In the genomic region with DNA sequence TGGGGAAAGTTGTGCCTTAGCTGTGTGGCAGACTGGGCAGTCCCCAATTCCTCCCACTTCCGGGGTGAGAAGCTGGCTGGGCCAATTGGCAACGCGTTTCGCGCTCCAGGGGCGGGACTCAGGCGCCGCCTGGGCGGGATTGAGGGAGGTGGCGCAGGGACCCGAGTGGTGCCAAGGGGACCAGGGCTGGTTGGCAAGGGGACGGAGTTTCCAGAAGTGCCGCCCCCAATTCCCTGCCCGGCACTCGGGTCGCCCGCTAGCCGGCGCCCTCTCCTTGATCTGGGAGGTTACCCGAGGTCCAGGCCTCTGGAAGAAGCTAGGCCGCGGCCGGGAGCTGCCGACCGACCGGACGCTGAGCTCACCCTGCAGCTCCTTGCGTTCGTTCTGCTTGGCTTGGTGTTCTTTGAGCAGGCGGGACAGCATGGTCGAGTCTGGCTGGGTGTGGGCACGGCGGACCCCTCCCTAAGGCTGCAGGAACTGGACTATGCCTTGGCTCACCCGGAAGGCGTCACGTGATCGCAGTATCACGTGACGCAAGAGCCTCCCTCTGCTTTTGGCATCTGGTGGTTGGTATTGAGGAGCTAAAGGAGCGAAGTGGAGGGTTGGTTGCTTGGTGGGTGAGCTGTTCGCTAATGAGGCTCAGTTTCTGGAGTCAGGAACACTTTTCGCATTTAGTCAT, we compare ENCODE assay signal across 8 mouse cellular contexts. TPM values are rescaled to one million over a fixed set of nuclear protein-coding genes. Genes with fewer than 3 reads are reported as not detected.
DNase-seq lines count a peak whose midpoint lies in the region; ATAC-seq lines count a peak whose summit lies in the region.

No protein-coding gene starts in this region.

- peak overlapping the region; percentile 83 for H3K27ac ChIP-seq in hindbrain, embryonic 14.5 days

- peak overlapping the region; percentile 62 for H3K4me2 ChIP-seq in hindbrain, embryonic 14.5 days (replicated peaks)

- no peaks in the 10 kb centered on the region for H3K9me3 ChIP-seq in hindbrain, embryonic 14.5 days (ENCODE audit: control insufficient read depth, low read length)

- H3K9ac ChIP-seq in hindbrain, embryonic 14.5 days, result peak overlapping the region; percentile 66

- peak; percentile 89 for DNase-seq in R1 (ENCODE audit: low read depth, low spot score)
- DNase-seq in cerebellum, postnatal 25 days, result peak; percentile 94 to 96
- peak; percentile 85 to 91 for DNase-seq in frontal cortex, postnatal 25 days (ENCODE audit: low spot score in 2 of 2)
- peak; percentile 90 for DNase-seq in hindbrain, embryonic 14.5 days (ENCODE audit: low spot score)
- peak; percentile 94 to 96 for DNase-seq in layer of hippocampus, postnatal 36 days
- peak; percentile 97 for DNase-seq in lung, postnatal 36 days
- peak; percentile 96 for DNase-seq in retina, postnatal 1 day
- DNase-seq in urinary bladder, adult 18-20 months (ENCODE audit: low spot score in 2 of 2), result peak; percentile 94 to 96

- under 1% methylated on average over 42 of the region's 42 CpGs for WGBS in hindbrain, embryonic 14.5 days

- H3K36me3 ChIP-seq in hindbrain, embryonic 14.5 days (replicated peaks; ENCODE audit: control insufficient read depth, insufficient read depth), result no peaks in the 10 kb centered on the region

- H3K27me3 ChIP-seq in hindbrain, embryonic 14.5 days (ENCODE audit: control insufficient read depth, insufficient read depth, low read length), result peaks cover 5% of the 10 kb centered on the region; the same call in 1 of the 2 replicates

- ATAC-seq in hindbrain, embryonic 14.5 days (ENCODE audit: low FRiP score), result peak; percentile 95

- H3K4me3 ChIP-seq in hindbrain, embryonic 14.5 days (replicated peaks; ENCODE audit: low read length), result peak overlapping the region; percentile 51

- peaks cover 29% of the 10 kb centered on the region for H3K4me1 ChIP-seq in hindbrain, embryonic 14.5 days (replicated peaks; ENCODE audit: control insufficient read depth, insufficient read depth, low read length)

RNA-seq across cellular contexts. Expression of a gene that starts 0.5 kb away (rescaled TPM):
- 17.6 and 20.4 TPM in 2 replicates for polyA plus RNA-seq in hindbrain, embryonic 14.5 days (2014; fragmentation: Nextera tagmentation; extraction: Ambion mirVana)
- 1 to 10 TPM; 6.4 to 8.9 TPM for total RNA-seq in layer of hippocampus, postnatal 36 days (2021)

RNA-seq across cellular contexts. Expression of a gene that starts 0.7 kb away (rescaled TPM):
- polyA plus RNA-seq in hindbrain, embryonic 14.5 days (2014; fragmentation: Nextera tagmentation; extraction: Ambion mirVana), result 228 and 269 TPM in 2 replicates
- 10 to 100 TPM; 92.9 to 94.1 TPM for total RNA-seq in layer of hippocampus, postnatal 36 days (2021)

RNA-seq across cellular contexts. Expression of a gene that starts 10.5 kb away (rescaled TPM):
- polyA plus RNA-seq in hindbrain, embryonic 14.5 days (2014; fragmentation: Nextera tagmentation; extraction: Ambion mirVana), result 6.2 and 7.2 TPM in 2 replicates
- 10 to 100 TPM; 30.1 to 35.4 TPM for total RNA-seq in layer of hippocampus, postnatal 36 days (2021)

RNA-seq across cellular contexts. Expression of a gene that starts 22.4 kb away (rescaled TPM):
- 215 and 239 TPM in 2 replicates for polyA plus RNA-seq in hindbrain, embryonic 14.5 days (2014; fragmentation: Nextera tagmentation; extraction: Ambion mirVana)
- 10 to 100 TPM; 77.8 to 79.7 TPM for total RNA-seq in layer of hippocampus, postnatal 36 days (2021)

RNA-seq across cellular contexts. Expression of a gene that starts 31.6 kb away (rescaled TPM):
- 5.9 and 6.7 TPM in 2 replicates for polyA plus RNA-seq in hindbrain, embryonic 14.5 days (2014; fragmentation: Nextera tagmentation; extraction: Ambion mirVana)
- 10 to 100 TPM; 20.4 to 22.7 TPM for total RNA-seq in layer of hippocampus, postnatal 36 days (2021)

Comparison
In these comparisons a context has a peak if more than half of its experiments do, and no peak if none do; other contexts are left out.
1. Peak in every context shown above with its lines: DNase-seq, ATAC-seq, H3K4me3 ChIP-seq and H3K27ac ChIP-seq.